Mouse (Mus musculus): ENCODE measurements at regions not wholly inside any gene's neighbourhood (a gene's known extent, or its start where the extent isn't known, plus 50 kb on each side); places are given as distances from the start of the nearest gene placed in this dataset.

DNA sequence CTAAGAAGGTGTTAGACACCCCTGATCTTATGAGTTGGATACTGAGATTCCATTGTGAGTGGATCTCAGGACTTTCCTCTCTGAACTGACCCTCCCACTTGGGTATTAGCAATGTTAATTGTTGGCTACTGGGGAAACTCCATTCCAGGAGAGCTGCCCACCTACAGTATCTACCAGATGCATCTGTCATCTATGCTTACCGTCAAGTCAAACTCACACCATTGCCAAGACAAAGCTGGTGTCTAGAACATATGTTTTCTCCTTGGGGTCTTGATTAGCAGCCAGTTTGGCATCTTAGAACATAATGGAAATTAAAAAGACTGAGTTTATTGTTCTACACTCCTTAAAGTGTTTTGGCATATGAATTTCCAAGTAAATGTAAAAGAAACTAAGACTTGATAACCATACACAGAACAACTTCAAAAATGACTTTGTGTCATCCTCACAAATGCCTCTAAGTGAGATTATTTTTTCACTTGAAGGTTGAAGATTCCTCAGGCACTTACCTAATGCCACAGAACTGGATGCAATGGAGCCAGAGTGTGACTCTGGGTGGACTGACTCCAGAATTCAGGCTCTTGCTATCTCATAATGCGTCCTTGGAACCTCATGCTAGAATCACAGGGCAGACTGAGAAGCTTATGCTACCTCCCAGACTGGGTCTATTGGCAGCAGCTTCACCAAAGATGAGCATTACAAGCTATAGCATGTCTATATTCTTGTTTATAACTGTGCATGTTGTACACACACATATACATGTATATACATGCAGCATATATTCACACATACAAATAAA, 107.5 kb upstream of the Rnf152 start:
- no peak for ATAC-seq (replicated peaks; ENCODE audit: low FRiP score, low TSS enrichment, poor library complexity, severe bottlenecking)

DNA sequence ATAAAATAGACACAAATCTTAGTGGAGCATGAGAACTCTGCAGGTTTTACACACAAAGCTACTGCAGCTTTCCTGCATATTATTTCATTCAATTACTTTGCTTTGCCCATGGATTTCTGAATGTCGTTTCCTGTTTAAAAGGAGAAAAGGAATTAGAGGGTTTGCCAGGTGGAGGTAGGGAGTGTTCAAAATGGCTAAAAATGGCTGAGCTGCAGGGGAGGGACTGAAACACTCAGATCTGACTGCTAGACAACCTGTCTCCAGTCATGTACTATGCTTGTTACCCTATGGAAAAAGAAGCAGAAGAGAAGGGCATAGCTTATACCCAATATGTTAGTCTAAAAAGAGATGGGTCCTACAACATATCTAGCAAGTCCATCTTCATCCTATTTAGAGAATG, 106.2 kb upstream of the Rnf152 start:
- no peak for ATAC-seq (replicated peaks; ENCODE audit: low FRiP score, low TSS enrichment, poor library complexity, severe bottlenecking)

DNA sequence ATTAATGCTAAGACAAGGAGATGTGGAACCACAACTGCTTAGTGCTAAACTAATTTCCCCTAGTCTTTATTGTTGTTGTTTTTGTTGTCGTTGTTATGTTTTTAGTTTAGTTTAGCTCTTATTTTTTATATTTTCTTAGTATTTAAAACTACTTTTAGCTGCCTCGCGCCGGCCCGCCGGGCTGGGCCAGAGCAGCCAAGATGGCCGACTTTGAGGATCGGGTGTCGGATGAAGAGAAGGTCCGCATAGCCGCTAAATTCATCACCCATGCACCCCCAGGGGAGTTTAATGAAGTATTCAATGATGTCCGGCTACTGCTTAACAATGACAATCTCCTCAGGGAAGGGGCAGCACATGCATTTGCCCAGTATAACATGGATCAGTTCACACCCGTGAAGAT, 99.3 kb upstream of the Rnf152 start:
- ATAC-seq (replicated peaks; ENCODE audit: low FRiP score, low TSS enrichment, poor library complexity, severe bottlenecking), result peak; percentile 70

DNA sequence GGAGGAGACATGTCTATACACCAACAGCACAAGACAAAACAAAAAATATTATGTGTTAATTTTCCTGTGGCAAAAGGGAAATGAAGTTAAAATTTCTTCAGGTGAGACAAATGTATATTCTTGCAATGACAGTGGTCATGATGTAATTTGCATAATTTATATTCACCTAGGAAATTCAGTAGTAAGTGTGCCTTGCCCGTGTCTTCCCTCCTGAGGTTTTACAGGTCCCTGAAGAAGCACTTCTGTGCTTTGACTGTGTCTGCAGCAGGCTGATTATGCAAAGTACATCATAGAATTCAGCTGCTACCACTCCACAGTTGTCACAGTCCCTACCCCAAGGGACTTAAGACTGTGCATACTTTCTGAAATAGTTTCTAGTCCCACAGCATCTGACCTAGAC, 98.2 kb upstream of the Rnf152 start:
- no peak for ATAC-seq (replicated peaks; ENCODE audit: low FRiP score, low TSS enrichment, poor library complexity, severe bottlenecking)

DNA sequence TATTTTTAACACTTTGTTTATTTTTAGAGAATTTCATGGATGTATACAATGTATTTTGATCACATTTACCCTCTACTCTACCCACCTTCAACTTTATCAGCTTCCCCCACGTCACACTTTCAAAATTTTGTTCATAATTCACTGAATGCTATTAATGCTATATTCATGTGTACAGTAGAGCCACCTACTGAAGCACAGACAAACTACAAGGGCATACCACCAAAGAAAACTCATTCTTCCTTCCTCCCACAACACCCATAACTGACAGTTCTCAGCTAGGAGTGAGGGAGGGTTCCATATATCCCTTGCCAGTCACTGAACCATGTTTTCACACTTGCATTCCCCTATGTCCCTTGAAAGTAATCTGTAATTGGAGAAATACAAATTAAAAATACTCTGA, 89.7 kb upstream of the Rnf152 start:
- no peak for ATAC-seq (replicated peaks; ENCODE audit: low FRiP score, low TSS enrichment, poor library complexity, severe bottlenecking)

DNA sequence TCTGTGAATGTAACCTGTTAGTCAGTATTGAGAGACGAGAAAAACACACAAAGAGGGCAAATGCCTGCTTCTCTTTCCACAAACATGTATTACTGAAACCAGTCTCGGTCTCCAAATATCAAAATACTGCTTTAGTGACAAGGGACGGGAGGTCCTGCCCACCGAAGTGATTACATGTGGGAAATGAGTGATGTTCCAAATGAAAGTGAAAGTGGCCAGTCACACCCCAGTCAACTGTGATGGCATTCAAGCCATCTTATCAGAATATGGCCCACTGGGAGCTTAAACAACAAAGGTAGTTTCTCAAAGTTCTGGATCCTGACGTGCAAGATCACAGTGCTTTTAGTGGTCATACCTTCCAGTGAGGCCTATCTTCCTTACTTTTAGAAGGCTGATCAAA, 87.0 kb upstream of the Rnf152 start:
- ATAC-seq (replicated peaks; ENCODE audit: low FRiP score, low TSS enrichment, poor library complexity, severe bottlenecking), result no peak

DNA sequence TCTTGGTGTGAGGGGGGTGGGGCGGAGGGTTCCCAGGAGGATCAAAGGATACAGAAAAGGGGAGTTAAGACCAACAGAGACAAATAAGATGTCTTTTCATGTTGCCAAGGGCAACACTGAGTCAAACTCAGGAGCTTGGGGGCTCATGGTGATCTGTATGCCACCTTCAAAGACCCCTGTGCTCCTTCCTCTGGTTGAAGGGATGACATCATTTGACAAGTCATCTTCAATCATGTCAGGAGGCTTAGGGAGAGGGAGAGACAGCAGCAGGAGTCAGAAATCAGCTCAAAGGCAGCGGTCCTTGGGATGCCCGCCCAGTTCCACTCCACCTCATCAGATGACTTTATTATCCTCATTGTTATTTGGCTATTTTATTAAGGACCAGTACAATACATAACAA, 83.8 kb upstream of the Rnf152 start:
- ATAC-seq (replicated peaks; ENCODE audit: low FRiP score, low TSS enrichment, poor library complexity, severe bottlenecking), result no peak

GRCm38 (mm10) chr1:105434631-105435403, 78.3 kb upstream of the Rnf152 start:
- 0 out of 2 replicates have a peak, but pooled peaks have one; percentile 41 for ATAC-seq (replicated peaks; ENCODE audit: low FRiP score, low TSS enrichment, poor library complexity, severe bottlenecking)

DNA sequence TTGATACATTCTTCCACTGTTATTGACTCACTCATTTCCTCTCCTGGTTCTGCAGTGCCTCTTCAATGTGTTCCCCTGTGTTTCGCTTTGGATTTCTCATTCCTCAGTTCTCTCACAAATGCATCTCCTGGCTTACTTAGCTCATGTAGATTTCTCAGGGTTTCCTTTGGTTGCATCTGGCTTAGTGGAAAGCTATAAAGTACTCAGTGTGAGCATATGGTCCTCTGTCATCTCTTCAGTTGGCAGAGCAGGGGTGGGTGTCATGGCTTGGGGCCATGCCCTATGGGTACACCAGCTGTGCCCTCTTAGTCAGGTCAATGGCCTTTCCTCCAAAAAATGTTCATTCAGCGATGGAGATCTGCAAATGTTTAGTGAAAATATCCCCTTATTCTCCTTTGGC, 77.4 kb upstream of the Rnf152 start:
- ATAC-seq (replicated peaks; ENCODE audit: low FRiP score, low TSS enrichment, poor library complexity, severe bottlenecking), result no peak

- no peak for ATAC-seq (replicated peaks; ENCODE audit: low FRiP score, low TSS enrichment, poor library complexity, severe bottlenecking)
Observed at GRCm38 (mm10) chr1:105431803-105432202, 75.3 kb upstream of the Rnf152 start.

DNA sequence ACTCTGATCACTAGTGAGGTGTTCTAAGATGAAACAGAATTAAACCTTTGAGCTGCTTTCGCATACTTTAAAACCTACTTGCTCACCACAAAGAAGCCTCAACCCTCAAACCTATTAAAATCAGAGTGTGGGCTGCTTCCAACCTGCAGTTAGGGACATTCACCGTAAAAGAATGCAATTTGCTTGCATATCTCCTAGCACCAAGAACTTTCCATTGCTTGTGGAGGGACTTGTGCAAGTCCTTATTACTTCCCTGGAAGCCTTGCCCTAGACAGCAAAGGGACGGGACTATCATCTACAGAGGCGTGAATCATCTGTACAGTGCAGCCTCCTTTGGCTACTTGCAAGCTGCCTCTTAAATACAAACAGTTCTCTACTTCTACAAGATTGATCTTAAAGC, 74.2 kb upstream of the Rnf152 start:
- ATAC-seq (replicated peaks; ENCODE audit: low FRiP score, low TSS enrichment, poor library complexity, severe bottlenecking), result no peak

DNA sequence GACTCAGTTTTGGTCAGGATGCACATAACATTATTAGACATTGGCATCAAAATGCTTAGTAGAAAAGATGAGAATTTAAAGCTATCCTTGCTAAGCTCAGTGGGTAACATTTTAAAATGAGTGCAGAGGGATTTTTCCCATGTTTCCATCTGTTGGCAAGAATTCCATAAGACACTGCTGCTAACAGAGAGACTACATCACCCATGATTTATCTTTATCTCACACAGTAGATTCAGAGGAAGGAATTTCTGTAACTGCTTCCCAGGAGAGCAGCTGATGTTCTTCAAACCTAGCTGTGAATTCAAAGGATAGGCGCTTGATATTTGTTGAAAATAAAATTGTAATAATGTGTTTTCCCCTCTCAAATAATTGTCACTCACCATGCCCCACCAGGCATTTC, 71.7 kb upstream of the Rnf152 start:
- ATAC-seq (replicated peaks; ENCODE audit: low FRiP score, low TSS enrichment, poor library complexity, severe bottlenecking), result no peak

DNA sequence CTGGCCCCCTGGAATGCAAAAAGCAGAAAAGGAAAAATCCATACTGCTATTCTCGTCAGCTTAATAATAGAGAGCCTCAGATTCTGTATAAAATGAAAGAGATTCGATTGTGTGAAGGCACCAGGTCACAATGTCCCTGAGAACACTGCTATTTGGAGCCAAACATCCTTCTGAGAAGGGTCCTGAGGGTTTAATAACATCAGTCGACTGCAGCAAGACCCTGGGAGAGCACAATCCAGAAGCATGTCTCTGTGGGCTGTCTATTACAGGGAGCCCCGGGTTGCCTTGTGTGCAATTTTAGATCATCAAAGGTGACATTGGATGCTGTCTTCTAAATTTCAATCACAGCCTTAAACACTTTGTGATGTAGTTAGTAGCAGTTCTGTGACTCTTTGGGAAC, 69.6 kb upstream of the Rnf152 start:
- no peak for ATAC-seq (replicated peaks; ENCODE audit: low FRiP score, low TSS enrichment, poor library complexity, severe bottlenecking)

DNA sequence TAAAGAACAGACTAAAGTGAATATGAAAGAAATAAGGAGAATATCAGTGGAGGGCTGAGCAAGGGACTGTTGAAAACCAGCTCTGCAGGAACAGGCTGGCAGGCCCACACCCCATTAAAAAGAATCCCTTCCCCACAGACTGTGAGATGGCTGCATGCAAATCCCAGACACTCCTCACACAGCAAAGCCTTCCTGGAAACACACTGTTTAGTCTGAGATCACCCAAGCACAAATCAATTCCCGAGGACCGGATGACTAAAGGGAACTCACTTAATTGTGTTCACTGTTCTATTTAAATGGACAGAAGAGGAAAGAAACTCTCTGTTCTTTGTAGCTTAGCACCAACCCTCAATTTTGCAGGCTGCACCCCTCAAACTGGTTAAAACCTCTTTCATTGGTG, 66.9 kb upstream of the Rnf152 start:
- no peak for ATAC-seq (replicated peaks; ENCODE audit: low FRiP score, low TSS enrichment, poor library complexity, severe bottlenecking)

- no peak for ATAC-seq (replicated peaks; ENCODE audit: low FRiP score, low TSS enrichment, poor library complexity, severe bottlenecking)
Observed at GRCm38 (mm10) chr1:105422945-105423344, 66.4 kb upstream of the Rnf152 start.

GRCm38 (mm10) chr1:105420374-105421046, 64.0 kb upstream of the Rnf152 start:
- no peak for ATAC-seq (replicated peaks; ENCODE audit: low FRiP score, low TSS enrichment, poor library complexity, severe bottlenecking)

Measured in megakaryocyte-erythroid progenitor cell, adult 5-6 weeks (primary cell).